Mouse (Mus musculus) ES-E14 (cell line): ENCODE measurements at regions not wholly inside any gene's neighbourhood (a gene's known extent, or its start where the extent isn't known, plus 50 kb on each side); places are given as distances from the start of the nearest gene placed in this dataset.

Experiments
- DNase-seq: peaks from one replicate; pipeline ENCODE4 v3.0.0-alpha.2; 2013; ENCODE audit warnings: low read depth, low spot score
- H3K27ac ChIP-seq: 2 replicates; pipeline ENCODE4 v1.5.1; 2012; ENCODE audit warnings: low read depth, mild to moderate bottlenecking, low read length, moderate library complexity, mixed read lengths; ENCODE audit not compliant: poor library complexity, insufficient read depth, severe bottlenecking
- H3K36me3 ChIP-seq: 2 replicates; pipeline ENCODE4 v1.6.1; 2012; ENCODE audit warnings: mild to moderate bottlenecking, low read length, moderate library complexity, mixed read lengths; ENCODE audit not compliant: control insufficient read depth, poor library complexity, insufficient read depth, severe bottlenecking
- H3K4me1 ChIP-seq, 2 experiments: fragments of 150-350 bp in 1 of 2; sonication (generic) in 1 of 2; 2 replicates each; pipeline ENCODE4 v1.6.1; 2012; ENCODE audit warnings: low read length in 2 of 2, mild to moderate bottlenecking in 1 of 2, mixed read lengths in 1 of 2; ENCODE audit not compliant: control insufficient read depth in 2 of 2, insufficient read depth in 2 of 2, poor library complexity in 1 of 2
- H3K4me3 ChIP-seq, 2 experiments: fragments of 150-350 bp in 1 of 2; sonication (generic) in 1 of 2; 2 replicates each; pipeline ENCODE4 v1.5.1; 2012; ENCODE audit warnings: low read length in 2 of 2, low read depth in 1 of 2, mild to moderate bottlenecking in 1 of 2, mixed read lengths in 1 of 2; ENCODE audit not compliant: insufficient read depth in 1 of 2, poor library complexity in 1 of 2, severe bottlenecking in 1 of 2
- H3K9ac ChIP-seq: 2 replicates; pipeline ENCODE4 v1.6.1; 2012; ENCODE audit warnings: low read depth, mild to moderate bottlenecking, low read length, mixed read lengths; ENCODE audit not compliant: poor library complexity, insufficient read depth, severe bottlenecking
- H3K9me3 ChIP-seq: fragments of 150-350 bp; sonication (generic); 2 replicates; pipeline ENCODE4 v1.6.1; 2012; ENCODE audit warnings: low read depth, mild to moderate bottlenecking, low read length; ENCODE audit not compliant: control insufficient read depth, insufficient read depth
- CHD2 ChIP-seq: IDR thresholded peaks from 2 replicates; pipeline ENCODE4 v1.6.1; 2014; ENCODE audit warnings: mild to moderate bottlenecking, low read depth, low read length, inconsistent platforms
- HCFC1 ChIP-seq: IDR thresholded peaks from 2 replicates; pipeline ENCODE4 v1.6.1; 2012; ENCODE audit warnings: low read length, inconsistent platforms, borderline replicate concordance; ENCODE audit not compliant: insufficient read depth
- MAFK ChIP-seq: IDR thresholded peaks from 2 replicates; pipeline ENCODE4 v1.6.1; 2014; ENCODE audit warnings: mild to moderate bottlenecking, low read depth, low read length, inconsistent platforms; ENCODE audit not compliant: insufficient read depth
- ZC3H11A ChIP-seq: IDR thresholded peaks from 2 replicates; pipeline ENCODE4 v1.6.1; 2012; ENCODE audit warnings: low read depth, mild to moderate bottlenecking, inconsistent platforms, low read length, borderline replicate concordance
- ZNF384 ChIP-seq: IDR thresholded peaks from 2 replicates; pipeline ENCODE4 v1.6.1; 2012; ENCODE audit warnings: low read depth, low read length, inconsistent platforms
- in situ Hi-C, 2 experiments: fragments of 600-800 bp; cut with MboI; formaldehyde crosslinking; loops; one replicate each; pipeline ENCODE4 v1.15.1; 2025; ENCODE audit warnings: low sequenced_read_pairs in 2 of 2, inconsistent platforms in 1 of 2; ENCODE audit not compliant: unreplicated experiment in 2 of 2

GRCm38 (mm10) chr17:83924259-83924922 is 76.6 kb upstream of the Haao start:
- H3K4me1 ChIP-seq: no peaks in the 10 kb centered on the region
- in situ Hi-C loops: no loop called here

DNA sequence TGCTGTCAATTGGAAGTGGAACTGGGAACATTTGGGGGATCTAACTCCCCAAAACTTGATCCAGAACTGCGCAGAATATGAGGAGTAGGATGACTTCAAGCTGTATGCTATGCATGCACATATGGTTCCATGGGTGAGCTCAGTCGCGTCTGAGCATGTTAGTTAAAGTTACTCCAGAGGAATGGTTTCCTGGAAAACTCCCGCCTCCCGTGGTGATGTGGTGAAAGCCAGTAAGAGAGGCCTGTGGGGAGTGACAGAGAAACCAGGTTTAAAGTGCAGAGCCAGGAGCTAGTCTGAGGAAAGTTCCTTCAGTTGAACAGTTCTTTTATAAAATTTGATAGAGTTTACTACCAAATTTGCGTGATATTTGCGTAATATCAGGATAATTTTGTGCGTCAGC is 73.1 kb upstream of the Haao start:
- Histone ChIP-seq H3K9me3 (no peaks in the 10 kb centered on the region), H3K4me1 (no peaks in the 10 kb centered on the region), H3K4me3 (no peak overlapping the region), H3K27ac (no peak overlapping the region), H3K9ac (no peak overlapping the region), H3K36me3 (no peaks in the 10 kb centered on the region)
- in situ Hi-C loops: no loop called here
- TF ChIP-seq ZC3H11A: no peak
- no peak for TF ChIP-seq HCFC1
- TF ChIP-seq CHD2: no peak
- DNase-seq: no peak

More at GRCm38 (mm10) chr17:83924259-83924922, 76.6 kb upstream of the Haao start:
- H3K27ac ChIP-seq: no peak overlapping the region
- no peak for DNase-seq
- no peaks in the 10 kb centered on the region for H3K36me3 ChIP-seq
- H3K4me3 ChIP-seq: no peak overlapping the region
- TF ChIP-seq HCFC1 (no peak), CHD2 (no peak), ZC3H11A (no peak), MAFK (no peak), ZNF384 (no peak)
- no peaks in the 10 kb centered on the region for H3K9me3 ChIP-seq
- H3K9ac ChIP-seq: no peak overlapping the region

DNA sequence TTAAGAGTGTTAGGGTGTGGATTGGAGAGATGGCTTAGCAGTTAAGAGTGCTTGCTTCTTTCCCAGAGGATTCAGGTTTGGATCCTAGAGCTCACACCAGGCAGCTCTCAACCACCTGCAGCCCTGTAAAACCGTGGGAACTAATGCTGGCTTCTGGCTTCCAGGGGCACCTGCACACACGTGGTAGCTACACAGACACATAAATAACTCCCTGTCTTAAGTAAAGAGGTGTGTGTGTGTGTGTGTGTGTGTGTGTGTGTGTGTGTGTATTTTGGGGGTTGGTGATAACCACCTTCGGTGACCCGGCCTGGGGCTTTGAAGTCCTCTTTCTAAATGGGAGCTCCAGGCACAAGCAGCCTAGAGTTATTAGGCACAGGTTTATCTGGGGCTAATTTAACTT is 72.5 kb upstream of the Haao start:
- no peaks in the 10 kb centered on the region for H3K36me3 ChIP-seq
- H3K9ac ChIP-seq: no peak overlapping the region
- H3K4me1 ChIP-seq: no peaks in the 10 kb centered on the region
- H3K9me3 ChIP-seq: no peaks in the 10 kb centered on the region
- TF ChIP-seq ZC3H11A: no peak
- no peak for TF ChIP-seq MAFK
- no peak for TF ChIP-seq CHD2
- no peak for TF ChIP-seq ZNF384
- in situ Hi-C loops: no loop called here
- H3K4me3 ChIP-seq: no peak overlapping the region
- H3K27ac ChIP-seq: no peak overlapping the region
- DNase-seq: no peak

DNA sequence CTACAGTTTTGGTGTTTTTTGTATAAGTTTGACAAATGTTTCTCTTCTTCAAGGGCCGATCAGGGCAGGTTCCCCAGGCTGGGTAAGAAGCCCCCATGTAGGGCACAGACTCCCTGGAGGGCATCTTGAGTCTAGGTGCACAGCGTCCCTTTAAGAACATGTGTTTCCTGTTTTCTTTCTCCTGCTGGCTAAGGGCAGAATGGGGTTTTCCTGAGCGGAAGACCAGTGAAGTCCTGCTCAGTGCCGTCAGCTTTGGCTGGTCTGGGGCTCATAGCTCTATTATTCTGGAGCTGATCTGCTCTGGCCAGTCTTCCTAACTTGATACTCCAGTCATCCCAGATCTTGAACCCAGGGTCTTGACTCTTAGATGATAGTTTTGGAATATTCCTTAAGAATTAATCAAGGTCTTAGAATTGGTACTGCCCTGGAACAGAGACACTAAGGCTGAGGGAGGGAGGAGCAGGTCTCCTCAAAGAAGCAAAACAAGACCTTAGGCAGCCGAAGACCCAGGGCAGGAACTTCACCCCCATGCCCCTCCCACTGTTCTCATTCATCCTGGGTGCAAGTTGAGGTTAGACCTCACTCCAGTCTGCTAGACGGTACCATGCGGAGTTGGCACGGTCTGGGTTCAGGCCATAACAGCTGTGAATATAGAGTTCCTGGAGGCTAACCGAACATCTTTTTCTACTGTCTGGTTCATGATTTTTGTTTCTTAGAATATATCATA is 70.8 kb upstream of the Haao start:
- in situ Hi-C loops: no loop called here
- Histone ChIP-seq H3K4me3 (no peak overlapping the region), H3K36me3 (no peaks in the 10 kb centered on the region), H3K27ac (no peak overlapping the region), H3K9ac (no peak overlapping the region), H3K9me3 (no peaks in the 10 kb centered on the region), H3K4me1 (no peaks in the 10 kb centered on the region)
- no peak for DNase-seq
- no peak for TF ChIP-seq ZC3H11A

DNA sequence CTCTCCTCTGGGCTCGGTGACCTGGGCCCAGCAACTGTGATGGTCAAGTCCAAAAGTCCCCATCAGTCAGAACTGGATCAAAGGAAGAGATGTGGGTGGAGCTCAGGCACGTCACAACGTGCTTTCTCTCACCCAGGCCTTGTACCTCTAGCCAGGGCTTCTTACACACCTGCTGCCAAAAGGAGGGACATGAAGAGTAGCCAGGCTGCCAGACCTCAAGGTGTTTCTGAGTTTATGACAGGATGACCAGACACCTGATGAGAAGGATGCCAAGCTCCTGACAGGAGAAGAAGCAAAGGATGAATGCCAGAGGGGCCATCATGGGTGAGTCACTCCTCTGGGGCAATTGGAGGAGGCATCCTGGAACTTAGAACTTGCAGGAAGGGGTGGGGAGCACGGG is 70.0 kb upstream of the Haao start:
- in situ Hi-C loops: no loop called here
- TF ChIP-seq ZNF384 (no peak), ZC3H11A (no peak), CHD2 (no peak), MAFK (no peak), HCFC1 (no peak)

More for the DNA sequence above, 70.0 kb upstream of the Haao start:
- Histone ChIP-seq H3K4me1 (peaks cover 0 to 2% of the 10 kb centered on the region in 2 experiments; a peak in 1 of 4 replicates), H3K36me3 (no peaks in the 10 kb centered on the region), H3K9me3 (no peaks in the 10 kb centered on the region), H3K4me3 (no peak overlapping the region), H3K9ac (no peak overlapping the region), H3K27ac (no peak overlapping the region)
- DNase-seq: no peak
